Mouse (Mus musculus): ENCODE measurements around the gene Tmod1. TPM values are rescaled to one million over a fixed set of nuclear protein-coding genes. Genes with fewer than 3 reads are reported as not detected.

Gene Tmod1
- polyA plus RNA-seq, 1 experiment: not detected

DNA sequence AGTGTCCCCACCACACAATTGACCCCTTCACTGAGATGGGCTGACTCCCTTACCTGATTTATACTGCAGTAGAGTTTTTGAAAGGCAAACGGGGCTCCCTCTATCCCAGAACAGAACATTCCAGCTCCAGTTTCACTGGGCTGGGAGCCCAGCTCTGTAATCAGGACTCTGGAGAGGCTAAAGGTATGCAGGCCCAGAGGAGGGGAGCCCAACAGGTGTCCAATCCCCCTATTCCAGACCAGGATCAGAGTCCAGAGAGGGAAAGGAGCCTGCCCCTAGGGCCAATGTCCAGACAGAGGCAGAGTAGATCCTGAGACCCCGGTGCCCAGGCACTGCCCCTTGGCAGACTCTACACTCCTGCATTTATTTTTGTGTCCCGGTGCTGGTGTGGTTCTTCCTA is 26.2 kb downstream of the Tmod1 start:
- 66% methylated on average over 3 of the region's 3 CpGs for WGBS

DNA sequence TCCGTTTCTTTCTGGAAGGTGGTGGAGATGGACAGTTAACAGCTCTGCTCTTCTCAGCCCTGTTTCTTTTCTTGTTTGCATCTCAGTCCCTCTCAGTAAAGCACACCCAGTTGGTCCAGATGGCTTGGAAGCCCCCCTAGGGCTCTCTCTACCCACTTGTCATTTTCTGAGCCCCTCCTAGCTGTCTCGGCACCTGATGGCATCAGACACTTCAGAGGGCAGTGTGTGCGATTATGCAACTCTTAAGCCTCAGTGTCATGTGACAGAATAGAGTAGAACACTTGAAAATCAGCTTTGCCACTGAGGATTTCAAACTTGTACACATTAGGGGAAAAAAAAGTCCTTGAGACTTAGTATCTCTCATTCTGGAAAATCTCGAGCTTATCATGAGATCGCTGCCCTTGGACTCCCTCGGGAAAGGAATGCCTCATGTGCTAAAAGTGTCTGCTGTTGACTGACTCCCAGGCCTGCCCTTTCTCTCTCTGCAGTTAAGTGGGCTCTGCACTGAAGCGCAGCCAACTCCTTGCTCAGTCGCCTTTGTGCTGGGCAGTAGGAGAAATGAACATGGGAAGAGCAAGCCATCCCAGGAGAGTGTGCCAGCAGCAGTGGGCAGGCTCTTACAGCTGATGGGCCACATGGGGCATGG is 27.1 kb downstream of the Tmod1 start:
- H3K27ac ChIP-seq (ENCODE audit: insufficient read depth, low read depth, low read length): peak overlapping the region; percentile 18
- peaks cover 59% of the 10 kb centered on the region for H3K4me1 ChIP-seq (ENCODE audit: control insufficient read depth, insufficient read depth, low read length)
- 37% methylated on average over 8 of the region's 8 CpGs for WGBS
- TF ChIP-seq POLR2A (IDR thresholded peaks at IDR 0.05; ENCODE audit: insufficient read depth, low read depth, low read length): no peak
- TF ChIP-seq CTCF (IDR thresholded peaks at IDR 0.05; ENCODE audit: insufficient read depth, low read depth, low read length): no peak
- H3K4me3 ChIP-seq (ENCODE audit: insufficient read depth, low read depth, low read length): no peak overlapping the region

More for the DNA sequence above, 26.2 kb downstream of the Tmod1 start:
- H3K4me1 ChIP-seq (ENCODE audit: control insufficient read depth, insufficient read depth, low read length): peaks cover 62% of the 10 kb centered on the region
- H3K4me3 ChIP-seq (ENCODE audit: insufficient read depth, low read depth, low read length): no peak overlapping the region
- H3K27ac ChIP-seq (ENCODE audit: insufficient read depth, low read depth, low read length): 0 out of 2 replicates have a peak overlapping the region, but pooled peaks have one; percentile 18
- TF ChIP-seq POLR2A (IDR thresholded peaks at IDR 0.05; ENCODE audit: insufficient read depth, low read depth, low read length) (no peak), CTCF (IDR thresholded peaks at IDR 0.05; ENCODE audit: insufficient read depth, low read depth, low read length) (no peak)

DNA sequence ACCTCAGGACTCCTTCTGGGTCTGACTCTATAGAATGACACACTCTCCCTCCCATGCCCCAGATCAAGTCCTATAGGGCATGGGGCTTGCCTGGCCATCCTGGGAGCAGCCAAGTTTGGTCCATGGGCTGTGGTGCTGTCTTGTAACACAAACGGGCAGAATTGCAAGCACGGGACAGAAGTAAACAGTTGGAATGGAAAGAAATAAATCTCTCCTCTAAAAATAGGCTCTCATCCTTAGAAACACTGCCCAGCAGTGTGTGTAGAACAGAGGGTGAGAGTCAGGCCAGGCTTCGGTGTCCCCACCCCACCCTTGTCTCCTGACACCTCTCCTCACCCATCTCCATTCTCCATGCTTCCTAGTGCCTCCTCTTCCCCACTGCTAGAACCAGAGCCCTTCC is 29.3 kb downstream of the Tmod1 start:
- TF ChIP-seq CTCF (IDR thresholded peaks at IDR 0.05; ENCODE audit: insufficient read depth, low read depth, low read length) (no peak), POLR2A (IDR thresholded peaks at IDR 0.05; ENCODE audit: insufficient read depth, low read depth, low read length) (no peak)
- 81% methylated on average over 3 of the region's 3 CpGs for WGBS
- Histone ChIP-seq H3K27ac (ENCODE audit: insufficient read depth, low read depth, low read length) (peak overlapping the region; percentile 31; the same call in 1 of the 2 replicates), H3K4me1 (ENCODE audit: control insufficient read depth, insufficient read depth, low read length) (peaks cover 43% of the 10 kb centered on the region), H3K4me3 (ENCODE audit: insufficient read depth, low read depth, low read length) (no peak overlapping the region)

DNA sequence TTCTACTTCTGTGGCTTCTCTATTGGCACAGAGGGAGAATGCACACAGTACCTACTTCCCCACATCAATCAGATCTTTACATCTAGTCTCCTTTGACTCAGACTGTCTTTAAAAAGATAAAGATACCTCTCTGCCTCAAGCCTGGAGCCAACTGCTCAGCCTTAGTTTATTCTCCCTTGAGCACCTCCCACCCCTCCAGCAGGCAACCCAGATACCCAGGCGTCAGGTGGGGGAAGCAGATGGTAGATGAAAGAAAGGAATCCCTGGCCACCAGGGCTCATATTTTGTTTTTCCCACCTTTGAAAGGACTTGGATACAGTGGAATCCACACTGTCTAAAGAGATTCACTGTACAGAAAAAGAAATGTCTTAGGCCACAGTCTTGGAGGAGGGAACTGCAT is 29.8 kb downstream of the Tmod1 start:
- peak overlapping the region; percentile 31; the same call in 1 of the 2 replicates for H3K27ac ChIP-seq (ENCODE audit: insufficient read depth, low read depth, low read length)

DNA sequence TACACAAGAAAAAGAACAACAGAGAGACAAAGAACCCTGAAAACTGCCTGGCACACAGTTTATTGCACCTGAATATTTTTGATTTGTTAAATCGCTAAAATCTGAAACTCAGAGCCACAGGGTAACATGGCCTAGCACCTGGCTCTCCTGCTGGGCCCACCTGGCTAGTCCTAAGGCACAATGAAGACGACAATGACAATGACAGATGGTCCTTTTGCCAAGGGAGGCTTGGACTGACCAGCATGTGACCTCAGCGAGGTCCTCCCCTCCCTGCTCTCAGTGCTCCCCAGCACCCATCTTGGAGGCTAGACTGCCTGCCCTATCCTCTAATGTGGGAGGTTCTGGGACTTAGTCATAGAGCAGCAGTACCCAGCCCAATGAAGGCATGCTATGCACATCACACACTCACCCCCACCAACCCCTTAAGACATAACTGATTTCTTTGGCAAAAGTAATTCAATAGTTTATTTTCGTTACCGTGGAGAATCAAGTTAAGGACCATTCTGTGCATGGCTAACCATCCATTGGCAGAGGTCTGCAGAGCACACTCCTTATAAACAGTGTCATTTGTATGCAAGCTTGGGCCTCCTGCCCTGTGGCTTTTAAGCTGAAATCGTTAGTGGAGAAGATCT is 31.2 kb downstream of the Tmod1 start:
- Histone ChIP-seq H3K27ac (ENCODE audit: insufficient read depth, low read depth, low read length) (no peak overlapping the region), H3K4me3 (ENCODE audit: insufficient read depth, low read depth, low read length) (no peak overlapping the region), H3K4me1 (ENCODE audit: control insufficient read depth, insufficient read depth, low read length) (peaks cover 27% of the 10 kb centered on the region)
- WGBS: 65% methylated on average over 6 of the region's 6 CpGs
- TF ChIP-seq POLR2A (IDR thresholded peaks at IDR 0.05; ENCODE audit: insufficient read depth, low read depth, low read length) (no peak), CTCF (IDR thresholded peaks at IDR 0.05; ENCODE audit: insufficient read depth, low read depth, low read length) (no peak)

More for the DNA sequence above, 29.8 kb downstream of the Tmod1 start:
- Histone ChIP-seq H3K4me1 (ENCODE audit: control insufficient read depth, insufficient read depth, low read length) (peaks cover 38% of the 10 kb centered on the region), H3K4me3 (ENCODE audit: insufficient read depth, low read depth, low read length) (no peak overlapping the region)
- no peak for TF ChIP-seq POLR2A (IDR thresholded peaks at IDR 0.05; ENCODE audit: insufficient read depth, low read depth, low read length)
- no peak for TF ChIP-seq CTCF (IDR thresholded peaks at IDR 0.05; ENCODE audit: insufficient read depth, low read depth, low read length)
- WGBS: 71% methylated on average over 1 of the region's 1 CpGs

DNA sequence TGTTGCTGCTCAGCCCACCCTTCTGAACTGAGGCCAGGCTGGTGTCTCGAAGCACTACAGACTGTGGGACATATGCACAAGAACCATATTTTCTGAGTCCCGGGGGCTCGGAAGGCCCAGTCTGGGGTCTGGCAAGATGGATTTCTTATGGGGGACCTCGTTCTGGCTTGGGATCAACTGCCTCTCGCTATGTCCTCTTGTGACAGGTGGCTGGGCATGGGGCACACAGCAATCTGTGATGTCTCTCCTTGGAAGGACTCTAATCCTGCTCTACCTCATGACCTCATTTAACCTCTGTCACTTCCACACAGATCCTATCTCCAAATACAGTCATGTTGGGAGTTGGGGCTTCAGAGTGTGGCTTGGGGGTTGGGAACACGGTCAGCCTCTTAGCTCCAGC is 33.9 kb downstream of the Tmod1 start:
- H3K4me3 ChIP-seq (ENCODE audit: insufficient read depth, low read depth, low read length): no peak overlapping the region
- TF ChIP-seq POLR2A (IDR thresholded peaks at IDR 0.05; ENCODE audit: insufficient read depth, low read depth, low read length) (no peak), CTCF (IDR thresholded peaks at IDR 0.05; ENCODE audit: insufficient read depth, low read depth, low read length) (no peak)
- peaks cover 18% of the 10 kb centered on the region for H3K4me1 ChIP-seq (ENCODE audit: control insufficient read depth, insufficient read depth, low read length)
- H3K27ac ChIP-seq (ENCODE audit: insufficient read depth, low read depth, low read length): no peak overlapping the region
- 91% methylated on average over 6 of the region's 6 CpGs for WGBS

DNA sequence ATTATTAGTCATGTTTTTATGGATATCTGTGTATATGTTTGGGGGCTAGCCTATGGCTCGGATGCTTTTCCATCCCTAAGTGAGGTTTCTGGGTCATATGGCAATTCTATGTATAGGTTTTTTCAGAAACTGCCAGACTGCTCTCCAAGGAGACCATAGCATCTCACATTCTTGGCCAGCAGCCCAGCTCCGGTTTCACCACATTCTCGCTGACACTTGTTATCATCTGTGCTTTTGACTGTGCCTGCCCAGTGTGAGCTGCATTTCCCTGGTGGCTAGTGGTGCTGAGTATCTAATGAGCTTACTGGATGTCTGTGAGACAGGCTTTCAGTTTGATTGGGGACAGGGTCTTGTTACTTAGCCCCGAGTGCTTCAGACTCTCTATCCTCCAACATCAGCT is 35.0 kb downstream of the Tmod1 start:
- TF ChIP-seq POLR2A (IDR thresholded peaks at IDR 0.05; ENCODE audit: insufficient read depth, low read depth, low read length): no peak
- no peak for TF ChIP-seq CTCF (IDR thresholded peaks at IDR 0.05; ENCODE audit: insufficient read depth, low read depth, low read length)
- H3K27ac ChIP-seq (ENCODE audit: insufficient read depth, low read depth, low read length): no peak overlapping the region
- H3K4me3 ChIP-seq (ENCODE audit: insufficient read depth, low read depth, low read length): no peak overlapping the region
- H3K4me1 ChIP-seq (ENCODE audit: control insufficient read depth, insufficient read depth, low read length): peaks cover 9% of the 10 kb centered on the region; the same call in 1 of the 2 replicates
- WGBS: 54% methylated on average over 4 of the region's 4 CpGs

DNA sequence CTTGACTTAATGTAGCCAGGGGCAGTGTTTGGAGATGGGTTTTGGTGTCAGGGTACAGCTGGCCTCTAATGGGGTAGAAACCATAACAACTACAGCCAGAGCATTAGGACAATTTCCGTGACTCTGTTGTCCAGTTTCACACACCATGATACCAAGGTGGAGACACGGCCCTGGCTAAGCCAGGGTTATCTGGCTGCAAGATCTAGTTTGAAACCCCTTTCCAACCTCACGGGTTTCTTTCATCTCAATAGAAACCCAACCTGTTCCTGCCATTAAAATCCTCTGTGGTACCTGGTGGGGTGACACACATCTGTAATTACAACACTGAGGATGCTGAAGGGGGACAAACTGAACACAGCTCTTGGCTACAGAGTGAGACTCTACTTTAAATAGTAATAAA is 36.9 kb downstream of the Tmod1 start:
- 94% methylated on average over 3 of the region's 3 CpGs for WGBS
- TF ChIP-seq POLR2A (IDR thresholded peaks at IDR 0.05; ENCODE audit: insufficient read depth, low read depth, low read length) (no peak), CTCF (IDR thresholded peaks at IDR 0.05; ENCODE audit: insufficient read depth, low read depth, low read length) (no peak)
- Histone ChIP-seq H3K4me3 (ENCODE audit: insufficient read depth, low read depth, low read length) (no peak overlapping the region), H3K27ac (ENCODE audit: insufficient read depth, low read depth, low read length) (no peak overlapping the region), H3K4me1 (ENCODE audit: control insufficient read depth, insufficient read depth, low read length) (peaks cover 7% of the 10 kb centered on the region; the same call in 1 of the 2 replicates)

DNA sequence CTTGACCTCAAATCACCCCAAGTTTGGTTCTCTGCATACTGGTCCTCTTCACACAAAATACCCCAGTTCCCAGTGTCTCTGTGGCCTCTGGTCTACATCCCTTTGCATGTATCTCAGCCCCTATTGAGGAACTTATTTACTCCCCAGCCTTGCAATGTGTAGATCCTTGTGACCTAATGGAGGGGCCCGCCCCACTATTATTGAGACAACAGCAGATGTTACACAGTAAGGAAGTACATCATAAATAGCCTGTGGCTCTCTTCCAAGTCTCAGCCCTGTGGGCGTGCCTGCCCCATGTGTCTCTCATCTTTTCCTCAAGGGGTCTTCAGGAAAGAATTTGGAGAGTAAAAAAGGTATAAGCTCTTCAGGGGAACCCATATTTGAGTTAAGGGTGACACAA is 38.2 kb downstream of the Tmod1 start:
- 0 out of 2 replicates have a peak overlapping the region, but pooled peaks have one; percentile 16 for H3K27ac ChIP-seq (ENCODE audit: insufficient read depth, low read depth, low read length)
- H3K4me1 ChIP-seq (ENCODE audit: control insufficient read depth, insufficient read depth, low read length): peaks cover 7% of the 10 kb centered on the region; the same call in 1 of the 2 replicates
- H3K4me3 ChIP-seq (ENCODE audit: insufficient read depth, low read depth, low read length): no peak overlapping the region
- TF ChIP-seq CTCF (IDR thresholded peaks at IDR 0.05; ENCODE audit: insufficient read depth, low read depth, low read length) (no peak), POLR2A (IDR thresholded peaks at IDR 0.05; ENCODE audit: insufficient read depth, low read depth, low read length) (no peak)
- WGBS: 52% methylated on average over 2 of the region's 2 CpGs
